Mouse (Mus musculus): ENCODE data around the gene St6galnac4.
A peak's percentile ranks its signal among the peaks of the same experiment; 100 is the strongest.

Gene St6galnac4

DNA sequence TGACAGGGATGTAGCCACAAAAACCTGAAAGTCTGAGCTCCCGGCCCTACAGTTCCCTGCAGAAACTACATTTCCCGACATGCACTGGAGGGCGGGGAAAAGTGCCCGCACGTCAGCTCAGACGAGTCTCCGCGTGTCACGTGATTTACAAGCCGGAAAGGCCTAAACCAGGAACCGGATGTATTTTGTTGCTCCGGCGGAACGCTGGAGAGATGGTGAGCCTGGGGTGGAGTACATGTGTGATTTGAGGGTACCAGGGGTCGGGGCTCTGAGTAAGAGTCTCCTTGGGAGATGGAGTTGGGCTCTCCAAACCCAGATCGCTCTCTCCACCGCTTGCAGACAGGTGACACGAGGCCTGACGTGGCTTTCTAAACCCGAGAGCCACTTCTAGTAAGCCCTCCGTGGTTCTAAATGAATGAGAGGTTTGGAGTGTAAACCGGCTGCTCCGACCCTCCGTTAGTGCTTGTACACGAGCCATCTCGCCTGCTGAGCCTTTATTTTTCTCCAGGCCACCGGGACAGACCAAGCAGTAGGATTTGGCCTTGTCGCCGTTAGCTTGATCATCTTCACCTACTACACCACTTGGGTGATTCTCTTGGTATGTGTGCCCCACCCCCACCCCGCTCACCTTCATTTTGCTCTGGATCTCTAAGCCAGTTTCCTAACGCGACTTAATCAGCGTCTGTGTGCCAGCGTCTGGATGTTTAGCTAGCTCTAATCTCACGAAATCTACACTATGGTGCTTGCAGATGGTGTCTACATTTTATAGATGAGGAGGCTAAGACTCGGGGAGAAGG is 16.0 kb upstream of the St6galnac4 start, which contains the start of gene Dpm2:
TSS of gene Dpm2 (plus strand) at position 161 of the 797 bp plus-strand sequence.
- DNase-seq (ENCODE audit: low spot score): peak; percentile 94

DNA sequence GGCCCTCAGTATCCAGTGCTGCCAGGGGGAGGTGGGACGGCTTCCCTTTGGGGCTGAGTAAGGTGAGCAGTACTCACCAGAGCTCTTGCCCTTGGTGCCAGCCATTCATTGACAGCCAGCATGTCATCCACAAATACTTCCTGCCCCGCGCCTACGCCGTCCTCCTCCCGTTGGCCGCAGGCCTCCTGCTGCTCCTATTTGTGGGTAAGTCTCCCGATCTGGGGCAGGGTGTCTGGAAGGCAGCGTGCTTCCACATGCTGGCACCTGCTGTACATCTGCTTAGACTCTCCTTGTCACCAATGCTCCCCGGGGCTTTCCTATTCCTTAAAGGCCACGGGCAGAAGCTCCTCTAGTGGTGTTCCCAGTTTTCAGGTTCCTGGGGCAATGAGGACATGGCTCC is 14.7 kb upstream of the St6galnac4 start:
- DNase-seq (ENCODE audit: low spot score): no peak

DNA sequence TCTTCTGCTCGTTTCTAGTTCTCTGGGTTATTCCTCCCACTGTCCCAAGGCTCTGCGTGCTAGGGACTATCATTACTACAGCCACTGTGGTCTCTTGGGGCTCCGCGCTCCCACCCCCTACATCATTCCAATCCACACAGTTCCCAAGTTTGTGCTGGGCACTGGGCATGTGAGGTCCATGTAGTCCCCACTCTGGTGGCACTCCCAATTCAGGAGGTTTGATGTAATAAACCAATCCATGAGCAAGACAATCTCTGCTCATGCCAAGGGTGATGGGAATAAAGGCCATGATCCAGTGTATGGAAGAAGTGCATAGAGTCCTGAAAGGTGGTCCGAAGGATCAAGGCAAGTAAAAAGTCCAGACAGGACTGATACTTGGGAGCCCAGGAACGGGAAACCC is 12.4 kb upstream of the St6galnac4 start, which contains the start of gene Pip5kl1:
TSS of gene Pip5kl1 (plus strand) at position 301 of the 400 bp plus-strand sequence.
- no peak for DNase-seq (ENCODE audit: low spot score)

DNA sequence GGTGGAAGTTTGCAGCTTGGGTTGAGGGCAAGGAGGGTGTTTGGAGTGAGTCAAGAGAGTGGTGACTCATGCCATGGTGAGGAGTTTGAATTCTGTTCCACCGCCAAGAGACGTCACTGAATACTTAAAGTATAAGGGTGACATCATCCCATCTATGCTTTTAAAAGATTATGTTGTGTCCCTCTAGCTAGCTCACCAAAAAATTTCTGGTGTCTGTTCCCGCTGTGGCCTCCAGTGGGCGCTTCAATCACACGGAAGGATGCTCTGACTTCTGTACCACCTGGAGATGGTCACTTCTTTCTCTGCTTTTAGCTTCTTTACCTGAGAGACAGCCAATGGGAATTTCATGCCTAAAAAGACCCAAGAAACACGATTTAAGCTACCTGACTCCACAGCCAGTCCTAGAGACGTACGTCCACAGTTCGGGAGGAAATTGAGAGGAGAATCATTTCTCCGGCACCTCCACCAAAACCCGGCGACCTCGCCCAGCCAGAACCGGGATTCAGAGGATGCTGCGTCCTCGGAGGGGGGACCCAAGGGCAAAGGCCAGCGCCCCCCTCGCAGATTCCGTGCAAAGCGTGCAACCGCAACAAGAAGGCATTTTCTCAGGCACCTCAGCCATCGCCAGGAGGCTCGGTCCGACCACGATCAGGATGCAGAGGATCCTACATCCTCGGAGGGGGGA is 11.9 kb upstream of the St6galnac4 start:
- DNase-seq (ENCODE audit: low spot score): peak; percentile 75

DNA sequence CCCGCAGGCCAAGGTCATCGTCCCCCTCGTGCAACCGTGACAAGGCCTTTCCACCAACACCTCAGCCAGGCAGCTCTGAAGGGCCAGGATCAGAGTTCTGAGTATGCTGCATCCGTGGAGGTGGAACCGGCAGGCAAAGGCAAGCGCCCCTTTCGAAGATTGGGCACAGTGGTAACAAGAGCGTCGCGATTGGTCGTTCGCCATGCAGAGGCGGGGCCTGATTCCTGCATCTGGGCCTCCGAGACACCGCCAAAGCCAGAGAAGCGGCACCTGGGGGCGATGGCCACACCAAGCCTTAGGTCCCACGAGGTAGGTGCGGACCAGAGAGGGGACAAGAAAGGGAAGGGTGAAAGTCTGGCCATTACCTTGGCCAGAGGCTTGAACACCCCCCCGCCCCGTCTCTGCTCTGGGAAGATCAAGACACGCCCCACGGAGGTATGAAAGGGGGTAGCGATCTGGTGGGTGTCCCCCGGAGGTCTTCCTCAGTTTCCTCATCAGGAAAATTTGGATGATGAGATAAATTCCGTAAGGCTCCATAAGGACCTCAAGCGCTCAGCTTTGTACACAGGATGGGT is 11.2 kb upstream of the St6galnac4 start, which contains the start of gene 9430097D07Rik:
TSS of gene 9430097D07Rik (minus strand) at position 99 of the 575 bp plus-strand sequence.
- DNase-seq (ENCODE audit: low spot score): peak; percentile 70

DNA sequence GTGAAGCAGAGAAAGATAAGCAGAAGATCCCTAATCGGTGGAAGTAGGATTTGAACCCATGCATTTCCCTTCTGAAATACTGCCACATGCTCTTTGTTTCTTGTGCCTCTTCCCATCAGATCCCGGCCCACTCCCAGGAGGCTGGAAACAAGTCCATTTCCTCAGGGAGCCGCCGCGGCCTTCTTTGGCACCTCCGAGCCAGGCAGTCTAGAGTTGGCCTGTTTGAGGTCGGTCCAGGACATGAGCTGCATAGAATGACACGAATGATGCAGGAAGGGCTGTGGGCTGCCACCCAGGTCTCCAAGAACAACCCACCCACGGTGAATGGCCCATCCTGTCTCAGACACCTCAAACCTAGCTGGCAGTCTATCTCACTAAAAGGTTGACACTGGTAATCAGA is 10.4 kb upstream of the St6galnac4 start:
- no peak for DNase-seq (ENCODE audit: low spot score)

DNA sequence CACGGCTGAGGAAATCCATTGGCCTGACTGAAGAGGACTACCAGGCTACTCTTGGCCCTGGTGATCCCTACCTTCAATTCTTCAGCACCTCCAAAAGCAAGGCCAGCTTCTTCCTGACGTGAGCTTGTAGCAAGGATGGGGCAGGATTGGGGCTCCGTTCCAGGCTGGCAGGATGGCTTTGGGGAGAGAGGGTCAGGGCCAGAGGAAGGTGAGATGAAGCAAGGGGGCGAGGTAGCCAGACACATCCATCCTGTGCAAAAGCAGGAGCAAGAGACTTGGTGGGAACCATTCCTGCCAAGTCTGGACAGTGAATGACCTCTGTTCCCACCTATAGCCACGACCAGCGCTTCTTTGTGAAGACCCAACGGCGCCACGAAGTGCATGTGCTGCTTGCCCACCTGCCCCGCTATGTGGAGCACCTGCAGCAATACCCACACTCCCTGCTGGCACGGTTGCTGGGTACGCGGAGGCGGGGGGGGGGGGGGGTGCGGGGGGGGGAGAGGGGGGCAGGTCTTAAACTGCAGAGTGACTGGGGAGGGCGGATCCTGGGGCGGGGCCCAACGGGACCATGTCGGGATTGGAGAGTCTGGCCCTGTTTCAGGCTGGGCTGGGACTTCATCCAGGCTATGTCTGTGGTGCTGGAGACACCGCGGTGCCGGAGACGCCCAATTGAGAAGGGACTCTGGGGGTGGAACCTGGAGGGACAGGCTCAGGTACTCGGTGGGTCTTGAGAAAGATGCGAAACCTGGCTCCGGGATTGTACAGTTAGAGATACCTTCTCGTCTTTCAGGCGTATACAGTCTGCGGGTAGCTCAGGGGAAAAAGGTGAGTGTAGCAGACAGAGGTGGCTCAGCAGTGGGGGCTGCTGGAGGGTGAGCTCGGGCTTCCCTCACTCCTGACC is 8.5 kb upstream of the St6galnac4 start:
- no peak for DNase-seq (ENCODE audit: low spot score)

DNA sequence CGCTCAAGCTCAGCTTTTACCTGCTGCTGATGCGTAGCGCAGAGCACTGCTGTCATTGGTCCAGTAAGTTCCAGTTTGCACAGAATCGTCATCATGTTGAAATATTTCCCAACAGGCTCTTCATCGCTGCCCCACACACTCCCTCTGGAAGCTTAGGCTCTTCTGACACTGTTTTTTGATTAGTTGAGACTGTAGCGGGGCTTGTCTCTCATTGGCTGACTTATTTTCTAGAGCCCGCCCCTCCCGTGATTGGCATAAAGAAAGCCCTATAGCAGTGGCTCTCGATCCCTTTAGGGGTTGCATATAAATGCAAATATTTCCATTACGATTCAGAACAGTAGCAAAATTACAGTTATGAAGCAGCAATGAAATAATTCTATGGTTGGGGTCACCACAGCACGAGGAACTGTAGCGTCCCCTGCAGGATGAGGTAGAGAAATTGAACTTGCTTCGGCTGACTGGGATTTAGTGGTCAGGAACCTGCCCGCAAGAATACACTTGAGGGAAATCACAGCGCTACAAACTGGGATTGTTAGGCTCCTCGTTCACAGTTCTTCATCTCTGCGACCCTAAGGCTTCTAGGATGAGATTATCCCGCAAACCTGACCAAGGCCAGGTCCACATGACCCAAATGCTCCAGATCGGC is 5.3 kb upstream of the St6galnac4 start:
- peak; percentile 75 for DNase-seq (ENCODE audit: low spot score)

DNA sequence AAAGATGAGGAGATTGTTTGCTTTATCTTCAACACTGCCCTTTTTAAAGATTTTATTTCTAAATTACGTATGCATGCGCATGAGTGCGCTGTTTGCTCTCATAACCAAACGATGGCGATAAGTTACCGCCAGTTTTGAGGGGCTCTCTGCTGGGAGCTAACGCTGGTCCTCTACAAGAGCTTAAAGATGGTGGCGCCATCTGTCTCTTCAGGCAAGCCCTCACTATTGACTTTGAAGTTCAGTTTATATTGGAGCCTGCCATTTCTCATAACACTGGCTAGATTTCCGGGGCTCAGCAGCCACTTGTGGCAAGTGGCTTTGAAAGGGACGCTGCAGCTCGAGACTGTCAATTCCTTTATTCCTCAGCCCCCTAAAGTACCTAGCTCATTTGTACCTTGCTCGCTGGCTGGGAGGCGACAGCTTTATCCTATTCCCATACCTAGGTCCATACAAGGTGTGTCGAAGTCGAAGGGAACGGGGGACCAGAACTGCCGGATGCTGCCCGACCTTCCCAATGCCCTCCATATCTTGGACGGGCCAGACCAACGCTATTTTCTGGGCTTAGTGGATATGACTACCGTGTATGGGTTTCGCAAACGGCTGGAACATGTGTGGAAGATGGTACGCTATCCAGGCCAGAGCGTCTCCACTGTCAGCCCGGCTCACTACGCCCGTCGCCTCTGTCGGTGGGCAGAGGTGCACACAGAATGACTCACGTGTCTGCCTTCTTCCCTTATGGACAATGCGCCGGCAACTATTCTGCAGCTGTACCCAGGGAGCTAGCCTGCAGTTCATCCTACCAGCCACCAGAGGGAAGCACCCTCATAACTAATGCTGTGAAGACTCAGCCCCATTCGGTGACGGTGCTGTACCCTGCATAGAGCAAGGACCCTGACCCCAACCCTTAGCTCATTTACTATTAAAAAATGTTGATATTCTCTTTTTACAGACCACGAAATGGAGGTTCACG is 3.8 kb upstream of the St6galnac4 start:
- peak; percentile 91 for DNase-seq (ENCODE audit: low spot score)

DNA sequence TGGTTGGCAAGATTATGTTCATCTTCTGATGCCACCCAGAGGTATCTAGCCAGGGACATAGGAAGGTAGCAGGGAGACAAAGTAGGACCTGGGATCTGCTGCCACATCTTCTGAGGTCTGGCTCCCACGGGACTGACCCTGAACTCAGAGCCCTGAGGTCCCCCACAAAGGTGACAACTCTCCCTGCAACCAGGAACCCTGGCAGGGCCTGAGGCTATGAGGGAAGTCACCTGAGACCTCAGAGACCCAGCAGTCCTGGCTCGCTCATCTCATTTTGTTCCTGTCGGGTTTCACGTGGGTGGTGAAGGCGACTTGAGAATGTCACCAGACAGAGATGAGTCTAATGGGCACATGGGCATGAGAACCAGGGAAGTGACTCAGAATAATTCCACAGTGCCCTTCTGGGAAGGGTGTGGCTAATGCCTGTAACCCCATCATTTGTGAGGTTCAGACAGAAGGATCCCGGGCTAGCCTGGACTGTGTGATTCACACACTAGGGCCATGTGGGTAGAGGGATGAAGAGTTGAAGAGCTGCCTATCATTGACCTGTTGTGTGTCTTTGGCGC is 1.7 kb upstream of the St6galnac4 start:
- no peak for DNase-seq (ENCODE audit: low spot score)

DNA sequence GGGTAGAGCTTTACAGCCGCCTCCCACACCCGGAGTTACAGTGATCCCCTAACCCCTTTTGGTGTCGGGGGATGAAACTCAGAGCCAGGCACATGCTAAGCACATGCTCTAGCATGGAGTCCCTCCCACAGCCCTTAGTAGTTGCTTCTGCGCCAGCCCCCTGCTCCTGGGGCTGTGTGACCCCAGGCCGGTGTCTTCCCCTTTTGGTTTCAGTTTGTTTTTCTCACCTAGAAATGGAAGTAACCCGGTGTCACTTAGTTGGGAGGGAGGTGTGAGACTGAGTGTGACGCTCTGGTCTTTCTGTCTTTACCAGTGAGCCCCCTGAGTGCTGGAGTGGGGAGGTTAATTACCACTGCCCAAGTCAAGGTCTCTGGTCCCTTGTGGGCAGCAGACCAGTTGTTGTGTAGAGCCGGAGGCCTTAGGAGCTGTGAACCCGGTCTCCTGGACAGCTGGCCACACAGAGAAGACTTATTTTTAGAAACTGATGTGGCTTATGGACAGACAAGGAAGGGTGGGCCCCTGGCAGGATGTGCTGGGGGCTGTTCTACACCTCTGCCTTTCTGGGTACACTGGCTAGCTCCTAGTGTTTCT is 931 bp downstream of the St6galnac4 start:
- DNase-seq (ENCODE audit: low spot score): no peak

DNA sequence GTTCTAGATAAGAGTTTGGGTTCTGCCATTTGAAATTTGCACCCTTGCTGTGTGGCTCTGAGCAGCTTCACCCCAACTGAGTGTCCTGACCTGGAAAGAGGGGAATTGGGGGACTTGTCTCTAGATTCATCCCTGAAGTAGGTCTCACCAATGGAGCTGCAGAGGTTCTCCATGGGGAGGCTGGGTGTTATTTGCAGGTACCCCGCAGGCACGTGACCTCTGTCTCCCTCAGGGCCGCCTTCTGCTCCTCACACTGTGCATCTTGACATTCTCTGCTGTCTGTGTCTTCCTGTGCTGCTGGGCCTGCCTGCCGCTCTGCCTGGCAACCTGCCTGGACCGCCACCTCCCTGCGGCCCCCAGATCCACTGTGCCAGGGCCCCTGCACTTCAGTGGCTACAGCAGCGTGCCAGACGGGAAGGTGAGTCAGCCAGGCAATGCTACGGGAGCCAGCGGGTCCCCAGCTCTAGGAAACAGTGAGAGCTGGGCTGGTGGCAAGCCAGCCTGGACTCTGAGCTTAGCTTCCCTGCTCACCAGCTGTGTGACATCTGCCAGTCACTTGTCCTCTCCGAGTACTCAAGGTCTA is 2.4 kb downstream of the St6galnac4 start:
- DNase-seq (ENCODE audit: low spot score): no peak

DNA sequence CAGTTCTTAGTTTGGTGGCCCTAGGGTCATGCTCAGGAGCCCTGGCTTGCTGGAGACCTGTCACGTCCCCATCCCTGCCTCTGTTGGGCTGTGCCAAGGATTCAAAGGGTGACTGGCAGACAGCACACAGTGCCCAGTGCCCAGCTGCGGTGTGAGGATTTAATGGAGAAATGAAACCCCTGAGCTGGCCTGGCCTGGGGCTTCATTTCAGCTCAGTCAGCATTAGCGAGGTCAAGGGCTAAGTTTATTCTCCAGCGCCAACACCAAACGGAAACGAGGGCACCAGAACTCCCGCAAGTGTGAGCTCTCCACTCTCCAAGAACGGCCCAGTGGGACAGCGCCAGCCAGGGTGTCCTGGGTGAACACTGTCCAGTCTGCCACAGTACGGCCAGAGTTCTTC is 3.3 kb downstream of the St6galnac4 start:
- no peak for DNase-seq (ENCODE audit: low spot score)

DNA sequence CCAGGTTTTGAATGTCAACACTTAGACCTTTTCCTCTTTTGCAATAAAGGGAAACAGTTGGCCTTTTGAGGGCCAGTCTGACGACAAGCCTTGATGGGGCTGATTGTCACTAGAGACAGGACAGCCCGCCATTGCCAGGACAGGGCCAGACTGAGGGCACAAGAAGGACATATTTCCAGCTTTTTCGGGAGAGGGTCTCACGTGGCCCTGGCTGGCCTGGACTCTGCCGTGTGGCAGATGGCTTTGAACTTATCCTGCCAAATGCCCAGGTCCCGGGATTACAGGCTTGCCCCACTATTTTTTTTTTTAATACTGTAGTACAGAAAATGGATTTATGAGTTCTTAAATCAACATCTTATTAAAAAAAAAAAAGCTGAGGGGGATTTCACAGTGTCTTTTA is 4.4 kb downstream of the St6galnac4 start:
- no peak for DNase-seq (ENCODE audit: low spot score)

DNA sequence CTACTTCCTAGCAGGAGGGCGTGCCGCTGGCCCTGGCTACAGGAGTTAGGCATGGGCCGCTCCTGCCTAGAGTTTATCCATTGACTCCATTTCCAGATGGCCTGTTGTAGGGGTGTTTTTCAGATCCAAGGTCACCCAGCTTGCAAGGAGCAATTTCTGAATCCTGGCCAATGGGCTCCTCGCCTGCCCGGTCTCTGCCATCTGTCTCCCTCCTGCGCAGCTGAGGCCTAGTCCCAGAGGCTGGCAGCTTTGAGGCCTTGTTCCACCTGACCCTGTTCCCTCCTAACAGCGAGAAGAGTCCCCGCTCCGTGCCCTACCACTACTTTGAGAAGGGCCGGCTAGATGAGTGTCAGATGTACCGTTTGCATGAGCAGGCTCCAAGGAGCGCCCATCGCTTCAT is 9.8 kb downstream of the St6galnac4 start:
- no peak for DNase-seq (ENCODE audit: low spot score)

DNA sequence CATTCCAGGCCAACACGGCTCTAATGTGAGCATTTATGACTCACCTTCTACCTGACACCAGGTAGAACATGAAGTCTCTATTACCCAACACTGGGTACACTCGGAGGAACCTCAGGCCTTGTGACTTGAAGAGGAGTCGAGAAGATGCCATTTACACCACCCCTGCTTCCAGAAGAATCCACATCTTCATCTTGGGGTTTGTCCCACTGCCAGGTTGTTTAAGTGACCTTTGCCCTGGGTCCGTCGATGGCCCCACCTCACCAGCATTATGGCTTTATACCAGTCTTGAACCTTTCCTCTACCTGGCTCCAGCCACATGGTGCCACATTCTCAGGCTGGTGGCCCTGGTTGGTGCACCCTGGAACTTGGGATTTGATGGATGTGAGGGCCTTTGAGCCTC is 10.4 kb downstream of the St6galnac4 start:
- DNase-seq (ENCODE audit: low spot score): no peak

DNA sequence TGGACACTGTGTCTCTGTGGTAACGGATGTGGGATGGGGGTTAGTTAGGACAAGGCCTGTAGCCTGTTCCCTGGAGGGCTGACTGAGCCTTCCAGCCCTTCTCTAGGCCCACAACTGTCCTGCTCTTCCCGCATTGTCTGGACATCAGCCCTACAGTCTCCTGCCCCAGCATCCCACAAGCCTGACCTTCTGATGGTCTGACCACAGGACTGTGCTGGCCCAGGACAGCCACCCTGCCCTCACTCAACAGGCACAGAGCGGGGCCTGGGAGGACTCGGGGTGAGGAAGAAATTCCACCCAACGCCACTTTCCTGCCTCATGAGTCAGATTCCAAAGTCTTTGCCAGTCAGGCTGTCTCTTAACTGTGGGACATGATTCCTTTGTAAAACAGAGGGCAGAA is 10.8 kb downstream of the St6galnac4 start:
- DNase-seq (ENCODE audit: low spot score): no peak

DNA sequence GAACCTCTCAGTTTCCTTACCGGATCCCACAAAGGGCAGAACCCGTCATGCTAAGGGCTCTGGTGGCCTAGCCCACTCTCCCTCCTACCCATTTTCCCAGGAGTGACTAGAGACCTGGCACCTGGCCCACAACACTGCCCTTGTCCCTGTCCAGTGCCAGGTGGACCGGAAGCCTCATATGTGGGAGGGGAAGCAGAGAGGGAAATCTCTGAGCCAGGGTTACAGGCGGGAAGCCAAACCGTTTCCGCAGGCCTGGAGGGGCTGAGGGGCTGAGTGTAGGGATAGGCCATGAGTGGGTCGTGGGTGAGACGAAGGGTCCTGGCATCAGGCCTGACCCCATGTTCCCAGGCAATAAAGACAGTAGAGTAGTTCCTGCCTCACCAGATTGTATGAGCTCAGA is 11.6 kb downstream of the St6galnac4 start:
- DNase-seq (ENCODE audit: low spot score): no peak

DNA sequence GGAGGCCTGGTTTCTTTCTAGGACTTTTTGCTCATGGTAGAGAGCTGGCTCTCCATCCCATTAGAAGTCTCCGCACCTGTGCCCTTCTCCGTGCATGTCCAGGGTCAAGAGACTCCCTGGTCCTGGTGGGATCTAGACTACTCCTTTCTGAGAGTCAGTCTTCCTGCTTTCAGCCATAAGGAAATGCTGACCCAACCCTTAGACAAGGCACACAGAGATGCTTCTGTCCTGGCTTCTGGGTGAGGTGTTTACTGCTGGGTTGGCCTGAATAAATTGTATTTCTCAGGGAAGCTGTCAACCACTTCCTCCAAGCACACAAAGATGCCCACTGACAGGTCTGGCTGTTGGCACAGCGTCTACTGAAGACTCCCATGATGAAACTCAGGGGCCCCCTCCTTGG is 12.5 kb downstream of the St6galnac4 start, which contains the start of gene St6galnac6:
TSS of gene St6galnac6 (plus strand) at position 301 of the 400 bp plus-strand sequence.
- DNase-seq (ENCODE audit: low spot score): no peak
